Mouse (Mus musculus): ENCODE measurements around the gene Pptc7.

Pptc7 gene

DNA sequence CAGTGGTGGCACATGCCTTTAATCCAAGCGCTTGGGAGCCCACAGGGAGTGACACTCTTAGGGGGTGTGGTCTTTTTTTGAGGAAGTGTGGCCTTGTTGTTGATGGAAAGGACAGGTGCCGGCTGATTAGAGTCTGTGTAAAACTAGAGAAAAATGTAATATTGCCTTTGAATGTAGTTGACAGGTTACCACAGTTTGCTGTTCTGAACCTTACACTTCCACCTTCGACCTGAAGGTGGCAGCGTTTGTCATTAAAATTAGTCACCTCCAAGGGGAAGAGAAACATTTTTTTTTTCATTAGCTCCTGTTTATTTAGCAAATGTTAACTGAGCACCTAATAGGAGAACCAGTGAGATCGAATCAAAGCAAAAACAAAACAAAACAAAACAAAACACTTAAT, 16.3 kb upstream of the Pptc7 start:
- peak; percentile 93 for DNase-seq

DNA sequence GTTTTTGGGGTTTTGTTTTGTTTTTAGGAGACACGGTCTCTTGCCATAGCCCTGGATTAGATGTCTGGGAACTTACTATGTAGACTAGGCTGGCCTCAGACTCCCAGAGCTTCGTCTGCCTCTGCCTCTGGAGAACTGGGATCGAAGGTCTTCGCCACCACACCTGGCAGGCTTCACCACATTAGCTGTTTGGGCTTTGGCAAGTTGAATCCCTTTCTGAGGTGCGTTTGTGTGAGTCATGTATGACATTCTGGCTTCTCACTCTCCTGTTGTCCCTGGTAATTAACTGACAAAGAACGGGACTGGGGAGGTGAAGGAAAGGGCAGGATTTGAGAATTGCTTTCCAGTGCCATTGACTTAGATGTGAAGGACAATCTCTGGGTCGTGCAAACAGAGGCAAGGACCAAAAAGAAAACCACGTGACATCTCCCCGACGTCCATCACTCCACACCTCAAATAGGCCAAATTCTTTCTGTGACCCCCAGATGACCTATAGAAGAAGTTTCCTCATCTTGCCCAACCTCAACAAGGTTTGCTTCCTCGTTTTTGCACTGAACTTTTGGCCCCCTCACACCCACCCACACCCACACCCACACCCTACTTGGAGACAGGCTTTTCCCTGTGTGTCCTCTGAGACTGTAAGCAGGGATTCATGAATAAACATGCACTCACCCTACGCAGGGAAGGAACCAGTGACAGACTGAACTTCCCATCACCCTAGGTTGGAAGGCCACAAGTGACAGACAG, 15.1 kb upstream of the Pptc7 start:
- peak; percentile 66 for DNase-seq

DNA sequence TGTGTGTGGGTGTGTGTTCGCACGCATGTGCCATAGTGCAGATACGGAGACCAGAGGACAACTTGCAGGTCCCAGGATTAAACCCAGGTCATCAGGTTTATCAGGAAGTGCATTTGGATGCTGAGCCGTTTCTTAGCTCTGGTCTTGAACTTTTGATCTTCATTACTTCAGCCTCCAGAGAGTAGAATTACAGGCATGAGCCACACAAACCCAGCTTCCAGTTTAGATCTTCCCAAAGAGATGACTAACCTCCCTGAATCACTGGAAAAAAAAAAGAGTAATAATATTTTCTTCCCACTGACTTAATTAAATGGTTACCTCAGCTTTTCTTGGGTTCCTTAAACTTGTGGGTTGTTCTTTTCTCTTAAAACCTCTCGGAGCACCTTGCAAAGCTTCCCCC, 11.3 kb upstream of the Pptc7 start:
- no peak for DNase-seq

DNA sequence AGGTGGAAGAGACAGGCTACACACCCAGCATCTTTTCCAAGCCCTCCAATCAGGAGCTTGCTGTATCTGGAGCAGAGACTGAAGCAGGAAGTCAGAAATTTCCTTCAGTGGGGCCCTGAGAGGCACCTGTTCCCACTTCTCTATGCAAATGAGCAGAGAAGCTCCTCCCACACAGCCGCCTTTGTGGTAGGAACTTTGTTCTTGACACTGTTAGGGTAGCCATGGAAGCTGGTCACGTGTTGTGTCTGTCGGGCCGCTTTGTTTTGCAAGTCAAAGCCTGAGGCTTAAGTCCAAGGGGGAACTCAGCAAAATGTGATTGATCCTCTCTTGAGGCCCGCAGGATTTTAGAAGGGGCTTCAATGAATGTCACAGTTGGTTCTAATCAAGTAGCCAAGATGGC, 9.4 kb upstream of the Pptc7 start:
- DNase-seq, result peak; percentile 91

DNA sequence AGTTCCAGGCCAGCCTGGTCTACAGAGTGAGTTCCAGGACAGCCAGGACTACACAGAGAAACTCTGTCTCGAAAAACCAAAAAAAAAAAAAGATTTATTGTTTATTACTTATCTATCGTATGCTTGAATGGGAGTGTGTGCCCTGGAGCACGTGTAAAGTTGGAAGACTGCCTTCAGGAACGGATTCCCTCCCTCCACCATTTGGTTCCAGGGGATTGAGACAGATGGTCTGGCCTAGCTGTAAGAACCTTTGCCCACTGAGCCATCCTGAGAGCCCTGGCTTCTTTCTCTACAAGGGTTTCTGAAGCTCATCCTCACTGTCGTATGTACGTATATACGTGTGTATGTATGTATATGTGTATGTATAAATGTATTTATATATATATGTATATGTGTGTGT, 5.2 kb upstream of the Pptc7 start:
- DNase-seq, result no peak

DNA sequence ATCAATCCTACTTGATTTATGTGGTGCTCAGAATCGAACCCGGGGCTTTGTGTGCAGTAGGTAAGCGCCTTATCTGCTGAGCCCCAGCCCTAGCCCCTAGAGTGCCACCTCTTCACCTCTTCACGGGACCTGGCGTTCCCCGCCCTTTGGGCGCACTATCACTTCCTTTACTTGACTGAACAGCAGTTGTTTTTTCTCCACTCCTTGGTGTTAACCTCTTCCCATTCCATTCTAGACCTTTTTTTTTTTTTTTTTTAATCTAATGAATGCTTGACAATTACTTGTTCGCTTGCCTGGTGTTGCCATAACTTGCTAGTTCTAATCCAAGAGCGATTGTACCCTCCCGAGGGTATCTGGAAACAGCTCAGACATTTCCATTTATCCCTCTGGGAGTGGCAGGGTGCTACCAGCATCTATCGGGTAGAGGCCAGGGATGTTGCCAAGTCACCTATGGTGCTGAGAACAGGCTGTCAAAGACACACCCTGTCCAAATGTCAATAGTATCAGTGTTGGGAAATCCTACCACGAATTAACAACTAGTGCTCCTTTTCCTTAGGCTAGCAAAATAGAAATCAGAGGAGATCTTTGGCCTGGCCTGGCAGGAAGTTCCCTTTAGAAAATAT, 4.3 kb upstream of the Pptc7 start:
- DNase-seq, result peak; percentile 80

DNA sequence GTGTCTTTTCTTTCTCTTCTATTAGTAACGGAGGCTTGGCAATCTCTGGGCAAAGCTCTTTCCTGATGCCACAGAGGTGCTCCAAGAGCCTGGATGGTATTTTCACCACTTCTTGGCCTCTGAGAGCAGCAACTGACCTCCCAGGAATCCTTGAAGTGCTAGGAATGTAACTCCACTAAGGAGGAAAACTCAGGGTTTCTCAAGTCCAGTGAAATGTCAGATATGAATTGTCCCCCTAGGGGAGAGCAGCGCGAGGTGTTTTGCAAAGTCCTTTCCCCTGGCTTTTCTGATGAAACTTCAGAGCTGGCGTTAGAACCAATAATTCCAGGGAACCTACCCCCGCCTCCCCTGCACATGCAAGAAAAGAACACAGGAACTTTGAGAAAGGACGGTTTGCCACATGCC, 3.7 kb upstream of the Pptc7 start:
- DNase-seq, result peak; percentile 72

DNA sequence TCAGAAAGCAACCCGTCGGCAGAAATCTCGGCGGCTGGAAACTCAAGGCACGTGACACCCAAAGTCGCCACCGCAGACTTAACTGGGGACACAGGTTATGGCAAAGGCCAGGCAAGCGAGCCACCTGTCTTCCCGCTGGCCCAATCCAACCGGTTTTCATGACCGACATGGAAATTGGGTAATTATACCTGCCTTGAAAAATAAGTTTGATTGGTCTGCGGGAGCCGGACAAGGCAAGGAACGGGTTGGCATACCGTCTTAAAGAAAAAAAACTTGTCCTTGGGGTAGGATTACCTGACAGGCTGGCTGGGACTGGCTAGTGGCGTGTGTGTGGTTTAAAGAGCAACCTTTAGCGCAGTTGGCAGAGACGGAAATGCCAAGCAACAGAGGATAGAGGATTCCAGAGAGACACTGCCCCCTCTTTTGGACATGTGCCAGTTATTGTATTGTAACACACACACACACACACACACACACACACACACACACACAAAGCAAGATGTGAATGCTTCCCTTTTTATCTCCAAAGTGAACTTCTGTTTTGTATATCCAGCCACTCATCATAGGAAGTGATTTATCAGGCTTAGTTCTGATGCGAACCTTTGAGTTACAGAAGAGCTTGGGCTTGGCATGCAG, 3.2 kb upstream of the Pptc7 start:
- DNase-seq, result peak; percentile 74

DNA sequence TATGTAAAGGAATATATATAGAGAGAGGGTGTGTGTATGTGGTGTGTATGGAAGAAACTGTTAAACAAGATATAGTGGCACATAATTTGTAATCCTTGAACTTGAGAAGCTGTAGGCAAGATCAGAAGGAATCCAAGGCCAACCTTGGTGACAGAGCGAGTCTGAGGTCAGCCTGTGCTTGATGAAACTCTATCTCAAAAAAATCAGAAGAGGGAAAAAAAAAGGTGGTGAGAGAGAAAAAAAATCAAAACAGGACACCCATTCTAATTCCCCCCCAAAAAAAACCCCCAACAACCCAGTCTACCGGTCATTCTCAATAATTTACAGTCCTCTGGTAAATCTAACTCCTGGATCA, 360 bp upstream of the Pptc7 start:
- DNase-seq, result no peak

DNA sequence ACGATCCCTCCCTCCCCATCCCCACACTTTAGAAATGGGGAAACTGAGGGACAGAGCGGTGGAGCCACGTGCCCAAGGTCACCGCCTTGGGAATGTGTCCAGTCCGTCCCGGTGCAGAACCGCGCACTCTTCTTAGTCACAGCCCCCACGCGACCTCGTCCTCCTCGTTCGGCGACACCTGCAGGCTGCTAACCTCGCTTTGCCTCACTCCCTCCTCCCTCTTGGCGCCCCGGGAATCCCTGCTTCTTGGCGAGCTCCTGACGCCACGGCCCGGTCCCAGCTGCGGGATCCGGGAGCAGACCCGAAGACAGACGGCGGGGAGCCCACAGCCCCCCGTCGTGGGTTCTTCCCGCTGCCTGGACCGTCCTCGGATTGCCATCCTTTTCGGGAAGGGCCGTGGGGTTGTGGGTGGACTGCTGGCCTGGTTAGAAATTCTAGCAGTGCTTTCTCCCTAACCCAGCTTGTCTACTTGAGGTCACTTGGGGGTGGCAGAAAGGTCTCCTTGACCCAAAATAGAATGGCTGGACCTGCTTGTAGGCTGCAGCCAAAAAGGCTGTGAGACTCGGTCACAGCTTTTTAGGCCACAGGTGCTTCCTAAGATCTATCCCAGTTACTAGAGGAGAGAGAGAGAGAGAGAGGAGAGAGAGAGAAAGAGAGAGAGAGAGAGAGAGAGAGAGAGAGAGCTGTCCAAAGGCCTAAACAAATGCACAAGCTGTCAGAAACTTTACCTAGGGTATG, 1.0 kb downstream of the Pptc7 start:
- peak; percentile 48 for DNase-seq

DNA sequence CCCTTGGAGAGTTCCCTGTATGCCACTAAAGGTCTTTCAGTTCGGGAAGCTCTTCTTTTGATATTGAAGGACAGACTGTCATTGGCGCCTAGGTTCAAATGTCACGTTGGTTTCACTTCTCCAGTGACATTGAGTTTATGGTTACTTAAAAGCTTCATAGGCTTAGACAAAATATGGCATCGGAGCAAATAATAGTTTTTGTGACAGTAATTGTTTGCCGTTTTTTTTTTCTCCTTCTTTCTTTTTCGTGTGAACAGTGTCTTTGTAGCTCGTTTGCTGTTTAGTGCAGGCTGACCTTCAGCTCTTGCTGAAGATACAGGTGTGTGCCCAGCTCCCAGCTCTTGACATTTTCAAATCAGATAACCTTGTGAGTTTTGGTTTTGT, 1.6 kb downstream of the Pptc7 start:
- no peak for DNase-seq

DNA sequence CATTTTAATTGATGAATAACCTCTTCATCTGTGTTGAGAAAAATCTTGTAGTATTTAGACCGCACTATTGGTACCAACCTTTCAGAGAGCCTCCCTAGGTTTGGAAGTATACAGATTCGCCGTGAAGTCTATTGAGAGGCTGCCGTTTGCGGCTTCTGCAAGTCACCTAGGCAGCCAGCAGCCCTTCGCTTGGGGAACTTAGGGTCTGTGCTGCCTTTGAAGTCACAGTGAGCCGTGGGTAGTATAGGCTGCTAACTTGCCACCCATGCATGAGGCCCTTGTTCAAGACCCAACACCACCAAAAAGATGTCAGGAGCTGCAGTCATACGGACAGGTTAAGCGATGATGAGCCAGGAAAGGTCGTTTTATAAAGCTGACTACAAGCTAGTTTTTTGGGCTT, 2.0 kb downstream of the Pptc7 start:
- DNase-seq, result no peak

DNA sequence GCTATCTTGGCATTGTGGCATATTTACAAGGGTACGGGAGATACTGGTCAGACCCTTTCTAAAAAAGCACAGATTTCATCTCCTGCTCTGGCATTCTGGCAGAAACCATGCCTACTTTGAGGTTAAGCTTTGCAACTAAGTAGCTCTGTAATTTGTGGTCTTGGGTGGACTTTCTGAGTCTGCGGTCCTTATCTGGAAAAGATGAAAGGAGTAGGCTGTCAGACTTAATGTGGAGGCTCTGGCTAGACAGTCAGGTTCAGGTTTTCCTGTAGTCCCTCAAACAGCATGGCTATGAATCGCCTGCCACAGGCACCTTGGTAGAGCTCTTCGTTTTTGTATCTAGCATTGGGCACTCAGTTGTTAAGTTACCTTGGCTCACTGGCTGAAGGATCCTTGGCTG, 2.9 kb downstream of the Pptc7 start:
- no peak for DNase-seq

DNA sequence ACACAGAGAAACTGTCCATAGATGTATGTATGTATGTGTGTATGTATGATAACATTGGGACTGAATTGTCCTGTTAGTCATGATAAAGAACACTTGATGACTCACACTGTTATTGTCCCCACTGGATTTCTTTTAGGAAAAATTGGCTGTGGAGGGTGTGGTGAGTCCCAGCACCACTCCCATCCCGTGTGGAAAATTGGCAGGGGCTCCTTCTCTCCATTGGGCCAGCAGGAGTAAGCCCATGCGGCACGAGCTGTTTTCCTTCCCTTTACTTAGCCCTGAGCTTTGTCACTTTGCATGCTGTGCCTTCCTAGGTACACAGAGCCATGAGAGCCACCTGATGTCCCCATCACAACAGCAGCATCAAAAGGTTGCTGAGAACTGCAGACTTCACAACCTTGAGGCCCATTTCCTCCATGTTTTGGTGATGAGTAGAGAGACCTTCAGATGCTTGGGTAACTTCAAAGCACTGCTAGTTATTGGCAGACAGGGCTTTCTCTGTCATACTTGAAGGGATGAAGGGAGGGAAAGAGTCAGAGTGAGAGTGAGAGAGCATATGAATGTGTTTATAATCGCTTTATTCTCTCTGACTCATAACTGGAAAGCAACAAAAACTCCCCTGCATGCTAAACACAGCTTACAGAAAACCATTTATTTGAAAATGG, 4.1 kb downstream of the Pptc7 start:
- peak; percentile 57 for DNase-seq

DNA sequence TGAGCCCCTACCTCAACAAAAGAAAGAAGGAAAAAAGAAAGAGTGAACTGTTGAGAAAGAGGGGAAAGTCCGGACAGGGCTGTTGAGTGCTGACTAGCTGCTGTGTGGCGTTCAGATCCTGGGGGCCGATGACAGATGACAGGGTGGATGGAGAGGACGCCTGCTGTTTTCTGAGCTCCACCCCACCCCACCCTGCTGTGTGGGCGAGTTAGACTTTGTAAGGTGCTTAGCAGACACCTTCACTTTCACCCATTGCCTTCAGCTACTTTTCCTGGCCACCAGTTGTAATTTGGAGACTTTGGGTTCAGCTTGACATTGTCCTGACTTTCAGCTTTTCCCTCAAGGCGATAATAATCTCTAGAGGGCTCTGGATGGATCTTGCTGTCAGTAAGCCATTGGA, 7.0 kb downstream of the Pptc7 start:
- no peak for DNase-seq

DNA sequence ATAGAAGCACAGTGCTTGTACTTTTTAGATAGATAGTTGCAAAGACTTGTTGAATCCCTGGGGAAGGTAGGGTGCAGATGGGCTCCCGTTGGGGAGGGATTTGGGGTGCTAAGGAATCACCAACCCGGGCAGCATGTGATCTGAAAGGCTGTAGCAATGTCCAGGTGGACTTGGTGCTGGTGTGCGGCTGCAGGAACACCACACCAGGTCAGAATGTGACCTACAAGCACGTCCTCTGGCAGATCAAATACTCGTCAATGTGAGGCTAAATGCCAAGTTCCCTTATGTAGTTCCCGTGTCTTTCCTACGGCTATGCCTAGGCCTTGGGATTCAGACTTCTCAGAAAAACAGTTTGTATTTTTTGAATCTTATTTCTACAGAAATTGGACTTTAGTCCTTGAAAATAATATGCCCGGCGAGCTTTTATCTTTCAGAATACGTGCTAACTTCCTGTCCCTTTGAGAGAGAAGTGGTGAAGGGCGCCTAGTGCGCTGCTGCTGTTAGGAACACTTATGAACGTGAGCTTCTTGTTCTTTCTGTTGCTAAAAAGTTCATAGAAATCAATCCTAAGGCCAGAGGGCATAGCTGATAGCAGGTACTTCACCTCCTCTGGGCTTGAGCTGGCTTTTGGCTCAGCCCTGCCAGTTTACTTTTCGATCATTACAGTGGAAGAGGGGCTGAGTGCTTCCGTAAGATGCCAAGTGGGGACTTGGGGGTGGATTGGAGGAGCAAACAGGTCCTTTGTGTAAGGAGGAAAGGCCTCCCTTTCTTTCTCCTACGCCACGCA, 7.6 kb downstream of the Pptc7 start:
- DNase-seq, result peak; percentile 68

DNA sequence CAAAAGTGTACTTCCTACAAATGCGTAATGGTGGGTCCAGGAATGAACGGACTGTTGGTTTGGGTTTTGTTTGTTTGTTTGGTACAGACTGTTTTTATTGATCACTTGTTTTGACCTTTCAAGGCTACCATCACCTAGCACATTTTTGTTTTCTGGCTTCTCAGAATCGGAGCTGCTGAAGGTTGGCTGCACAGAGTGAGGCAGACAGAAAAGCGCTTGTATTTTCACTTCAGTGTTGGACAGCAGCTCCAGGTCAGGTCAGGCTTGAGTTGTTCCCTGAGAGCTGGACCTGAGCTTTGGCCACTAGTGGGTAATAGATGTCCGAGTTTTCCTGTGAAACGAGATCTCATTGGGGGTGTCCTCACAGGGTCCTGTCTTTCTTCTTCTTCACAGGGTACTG, 9.0 kb downstream of the Pptc7 start:
- no peak for DNase-seq

DNA sequence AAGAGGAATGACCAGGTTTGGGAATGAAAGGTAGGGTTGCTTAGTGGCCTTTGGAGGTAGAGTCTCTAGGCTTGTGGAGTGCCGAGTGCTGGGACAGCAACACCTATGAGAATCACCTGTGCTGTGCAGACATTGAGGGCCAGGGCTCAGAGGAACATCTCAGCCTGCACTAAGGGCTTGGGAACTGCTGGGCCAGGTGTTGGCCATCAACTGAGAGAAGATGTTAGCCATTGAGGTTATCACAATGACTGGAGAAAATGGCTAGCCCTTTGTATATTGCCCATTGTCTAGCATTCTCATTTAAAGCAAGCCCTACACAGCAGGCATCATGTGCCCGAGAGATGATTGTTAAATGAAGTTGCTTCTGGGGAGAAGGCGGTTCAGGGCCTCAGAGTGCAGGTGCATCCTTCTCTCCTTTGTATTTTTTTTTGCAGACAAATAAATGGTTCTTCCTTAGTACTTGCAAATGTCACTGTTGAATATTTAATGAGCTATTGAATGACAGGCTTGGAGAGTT, 10.1 kb downstream of the Pptc7 start:
- DNase-seq, result no peak

DNA sequence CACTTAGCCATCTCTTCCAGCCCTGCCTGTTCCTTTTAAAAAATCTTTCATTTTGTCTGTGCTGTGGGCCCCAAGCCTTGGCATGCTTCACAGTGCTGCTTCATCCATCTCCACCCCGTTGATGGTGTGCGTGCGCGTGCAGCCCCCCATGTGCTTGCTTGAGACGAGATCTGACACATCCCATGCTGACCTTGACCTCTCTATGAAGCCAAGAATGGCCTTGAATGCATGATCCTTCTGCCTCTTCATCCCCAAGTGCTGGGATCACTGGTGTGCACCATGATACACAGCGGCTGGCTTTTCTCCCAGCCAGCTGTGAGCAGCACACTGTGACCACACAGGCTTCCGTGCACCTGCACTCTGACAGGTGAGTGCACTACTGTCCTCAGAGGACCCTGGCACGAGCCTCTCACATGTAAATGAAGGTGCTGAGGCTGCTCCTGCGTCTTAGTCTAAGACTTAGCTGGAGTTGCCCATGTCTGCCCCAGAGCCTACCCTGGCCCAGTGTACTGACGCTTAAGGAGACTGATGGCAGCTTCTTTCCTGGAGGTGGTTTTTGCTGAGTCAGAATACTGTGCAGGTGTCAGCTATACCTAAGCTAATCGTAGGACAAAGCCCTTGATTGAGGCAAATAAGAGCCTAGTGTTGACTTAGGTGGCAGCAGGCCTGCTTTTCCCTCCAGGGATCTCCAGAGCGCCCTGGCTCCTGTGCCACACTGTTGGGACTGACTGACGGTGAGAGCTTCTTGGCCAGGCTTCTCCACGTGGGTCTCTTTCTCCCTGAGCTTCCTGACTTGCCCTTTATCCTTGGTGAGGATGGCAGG, 11.2 kb downstream of the Pptc7 start:
- peak; percentile 66 for DNase-seq

DNA sequence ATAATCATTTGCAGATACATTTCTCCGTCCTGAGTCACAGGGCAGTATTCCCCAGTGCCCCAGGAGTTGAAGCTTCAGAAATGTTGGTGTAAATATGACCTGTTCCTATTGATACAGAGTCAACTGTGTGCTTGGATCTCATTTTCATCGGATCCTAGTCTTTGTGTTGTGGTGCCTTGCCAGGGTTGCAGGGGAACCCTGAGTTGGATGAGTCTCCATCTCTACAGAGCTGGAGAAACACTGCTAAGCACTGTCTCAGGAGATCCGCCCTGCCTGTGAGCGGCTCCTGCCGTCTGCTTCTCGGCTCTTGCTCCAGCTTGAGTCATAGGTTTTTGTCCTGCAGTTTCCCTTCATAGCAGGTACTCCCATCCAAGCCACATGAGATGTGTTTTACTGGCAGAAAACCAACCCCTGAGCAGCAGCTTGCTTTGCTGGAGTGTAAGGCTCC, 15.9 kb downstream of the Pptc7 start:
- DNase-seq, result no peak
